In genomic region chr11:96824783-96825495, GRCm38 (mm10) we compare ENCODE assay signal across 8 mouse cellular contexts. TPM values are rescaled to one million over a fixed set of nuclear protein-coding genes. Genes with fewer than 3 reads are reported as not detected.
DNase-seq lines count a peak whose midpoint lies in the region; ATAC-seq and TF ChIP-seq lines count a peak whose summit lies in the region.

No protein-coding gene starts in this region.

- H3K4me3 ChIP-seq in gastrocnemius, adult 2 months, result peak overlapping the region; percentile 94
- peak overlapping the region; percentile 47 for H3K4me3 ChIP-seq in hindbrain, embryonic 14.5 days (replicated peaks; ENCODE audit: low read length)
- H3K4me3 ChIP-seq in limb, embryonic 14.5 days (replicated peaks; ENCODE audit: low read length), result peak overlapping the region; percentile 49
- H3K4me3 ChIP-seq in myocyte, result peak overlapping the region; percentile 93

- peak overlapping the region; percentile 67 for H3K4me2 ChIP-seq in hindbrain, embryonic 14.5 days (replicated peaks)
- H3K4me2 ChIP-seq in limb, embryonic 14.5 days (replicated peaks; ENCODE audit: low read depth, low read length, severe bottlenecking), result peak overlapping the region; percentile 76
- H3K4me2 ChIP-seq in myocyte (ENCODE audit: low read depth), result peak overlapping the region; percentile 96

- H3K4me1 ChIP-seq in hindbrain, embryonic 14.5 days (replicated peaks; ENCODE audit: control insufficient read depth, insufficient read depth, low read length), result peaks cover 63% of the 10 kb centered on the region
- H3K4me1 ChIP-seq in limb, embryonic 14.5 days (ENCODE audit: control insufficient read depth, insufficient read depth, low read length), result peaks cover 46% of the 10 kb centered on the region

- H3K9ac ChIP-seq in hindbrain, embryonic 14.5 days, result peak overlapping the region; percentile 64
- no peak overlapping the region for H3K9ac ChIP-seq in limb, embryonic 14.5 days (ENCODE audit: low read depth, low read length, severe bottlenecking)

- no peaks in the 10 kb centered on the region for H3K27me3 ChIP-seq in hindbrain, embryonic 14.5 days (ENCODE audit: control insufficient read depth, insufficient read depth, low read length)
- H3K27me3 ChIP-seq in limb, embryonic 14.5 days (ENCODE audit: control insufficient read depth, insufficient read depth, low read length), result no peaks in the 10 kb centered on the region
- H3K27me3 ChIP-seq in myocyte (ENCODE audit: control insufficient read depth, insufficient read depth, insufficient read length), result no peaks in the 10 kb centered on the region

- no peak overlapping the region for H3ac ChIP-seq in myocyte (ENCODE audit: control insufficient read depth, insufficient read length)

- peaks cover 50% of the 10 kb centered on the region for H3K36me3 ChIP-seq in hindbrain, embryonic 14.5 days (replicated peaks; ENCODE audit: control insufficient read depth, insufficient read depth)
- H3K36me3 ChIP-seq in limb, embryonic 14.5 days (ENCODE audit: control insufficient read depth, insufficient read depth, low read length), result peaks cover 48% of the 10 kb centered on the region
- H3K36me3 ChIP-seq in myocyte (ENCODE audit: control insufficient read depth, insufficient read depth), result peaks cover 32% of the 10 kb centered on the region

- no peaks in the 10 kb centered on the region for H3K9me3 ChIP-seq in hindbrain, embryonic 14.5 days (ENCODE audit: control insufficient read depth, low read length)
- H3K9me3 ChIP-seq in limb, embryonic 14.5 days (ENCODE audit: control insufficient read depth, low read length), result no peaks in the 10 kb centered on the region

- peak overlapping the region; percentile 99 for H3K27ac ChIP-seq in gastrocnemius, adult 2 months
- peak overlapping the region; percentile 89 for H3K27ac ChIP-seq in hindbrain, embryonic 14.5 days
- H3K27ac ChIP-seq in limb, embryonic 14.5 days (replicated peaks; ENCODE audit: low read depth, low read length), result peak overlapping the region; percentile 71

- no peak for TF ChIP-seq CTCF in brain, embryonic 14.5 days (IDR thresholded peaks at IDR 0.05; ENCODE audit: borderline replicate concordance, extremely low read depth, insufficient read depth, insufficient read length)
- no peak for TF ChIP-seq CTCF in gastrocnemius, adult 2 months (IDR thresholded peaks at IDR 0.05)

- peak; percentile 49 for DNase-seq in layer of hippocampus, adult 11-12 months (ENCODE audit: low spot score)
- DNase-seq in layer of hippocampus, adult 8-10 months (ENCODE audit: low spot score in 2 of 2), result no peak
- peak; percentile 72 for DNase-seq in brain, embryonic 14.5 days (ENCODE audit: low read depth)
- peak; percentile 95 for DNase-seq in gastrocnemius, adult 2 months
- no peak for DNase-seq in hindbrain, embryonic 14.5 days (ENCODE audit: low spot score)
- peak; percentile 25 for DNase-seq in limb, embryonic 14.5 days (ENCODE audit: low spot score)
- DNase-seq in urinary bladder, postnatal 4 days (ENCODE audit: low spot score in 2 of 2), result peak; percentile 75 to 76

- no peak for TF ChIP-seq POLR2A in brain, embryonic 14.5 days (IDR thresholded peaks at IDR 0.05; ENCODE audit: borderline replicate concordance, extremely low read depth, insufficient read depth, insufficient read length, poor library complexity, severe bottlenecking)
- no peak for TF ChIP-seq POLR2A in limb, embryonic 14.5 days (IDR thresholded peaks at IDR 0.05; ENCODE audit: borderline replicate concordance, extremely low read depth, insufficient read depth, insufficient read length)
- peak; percentile 56 for TF ChIP-seq POLR2A in myocyte (IDR thresholded peaks at IDR 0.05; ENCODE audit: insufficient read length, low read depth)

- 35% methylated on average over 7 of the region's 7 CpGs for WGBS in hindbrain, embryonic 14.5 days
- whole genome bisulfite sequencing in limb, embryonic 14.5 days, result 29% methylated on average over 7 of the region's 7 CpGs

- intact Hi-C loops in gastrocnemius, adult 2 months (cut with DNase I), result loop anchor here (5.0 kb wide), 1 partner anchor 38 kb away; the partner anchor contains the start of gene Cbx1

- no peak for ATAC-seq in hindbrain, embryonic 14.5 days (ENCODE audit: low FRiP score)
- no peak for ATAC-seq in limb, embryonic 14.5 days (ENCODE audit: low FRiP score, low read depth)

- peaks cover 76% of the 10 kb centered on the region for H3K79me2 ChIP-seq in myocyte (ENCODE audit: control insufficient read depth, insufficient read depth)

TF ChIP-seq in myocyte, 11 proteins besides CTCF, POLR2A, EP300 and RAD21:
- peak; percentile 44 for TF ChIP-seq POLR2AphosphoS2 (IDR thresholded peaks at IDR 0.05; ENCODE audit: insufficient read length, low read depth)
- TF ChIP-seq CEBPB (IDR thresholded peaks at IDR 0.05; ENCODE audit: insufficient read depth, poor library complexity, severe bottlenecking), result no peak
- no peak for TF ChIP-seq TCF12 (IDR thresholded peaks at IDR 0.05; ENCODE audit: insufficient read depth, poor library complexity, severe bottlenecking)
- TF ChIP-seq MYOD1 (IDR thresholded peaks at IDR 0.05; ENCODE audit: control insufficient read depth in 1 of 3, insufficient read length in 2 of 3, low read depth in 2 of 3), result peak in 2 of 3 experiments; percentile 5 to 47
- no peak for TF ChIP-seq E2F4 (IDR thresholded peaks at IDR 0.05; ENCODE audit: insufficient read depth)
- peak in 1 of 3 experiments; percentile 25 for TF ChIP-seq MYOG (IDR thresholded peaks at IDR 0.05; ENCODE audit: control insufficient read depth in 1 of 3, insufficient read depth in 1 of 3, insufficient read length in 2 of 3, low read depth in 2 of 3)
- no peak for TF ChIP-seq MAX (IDR thresholded peaks at IDR 0.05; ENCODE audit: low read depth)
- peak; percentile 29 for TF ChIP-seq USF1 (IDR thresholded peaks at IDR 0.05; ENCODE audit: low read depth)
- no peak for TF ChIP-seq REST (IDR thresholded peaks at IDR 0.05; ENCODE audit: insufficient read depth, insufficient read length)

RNA-seq across cellular contexts. Expression of gene Nfe2l1, which starts 4.8 kb away (rescaled TPM):
- 100 to 1,000 TPM; 234 to 271 (median 260) TPM for total RNA-seq in layer of hippocampus, adult 8-10 months (2022)
- polyA plus RNA-seq in brain, embryonic 14.5 days (2012; rRNA removed), result 89.1 and 102 TPM in 2 replicates
- 100 to 1,000 TPM; 395 to 484 TPM for total RNA-seq in gastrocnemius, adult 2 months (2021)
- polyA plus RNA-seq in hindbrain, embryonic 14.5 days (2014; fragmentation: Nextera tagmentation; extraction: Ambion mirVana), result 49.3 and 54.7 TPM in 2 replicates
- 94.5 and 125 TPM in 2 replicates for polyA plus RNA-seq in limb, embryonic 14.5 days (2012; rRNA removed)
- 42.0 and 49.6 TPM in 2 replicates for polyA plus RNA-seq in limb, embryonic 14.5 days (2014; fragmentation: Nextera tagmentation; extraction: Ambion mirVana)
- 518 TPM for polyA plus RNA-seq in myocyte (2012; fragmentation: generic; extraction: Trizol)

RNA-seq across cellular contexts. Expression of gene Copz2, which starts 24.7 kb away (rescaled TPM):
- 10 to 100 TPM in 2 of 4 experiments, 1 to 10 TPM in 2; 8.2 to 11.6 (median 9.5) TPM for total RNA-seq in layer of hippocampus, adult 8-10 months (2022)
- 9.3 and 15.8 TPM in 2 replicates for polyA plus RNA-seq in brain, embryonic 14.5 days (2012; rRNA removed)
- total RNA-seq in gastrocnemius, adult 2 months (2021), result 10 to 100 TPM; 21.4 to 31.0 TPM
- polyA plus RNA-seq in hindbrain, embryonic 14.5 days (2014; fragmentation: Nextera tagmentation; extraction: Ambion mirVana), result 23.1 and 29.7 TPM in 2 replicates
- 117 and 141 TPM in 2 replicates for polyA plus RNA-seq in limb, embryonic 14.5 days (2012; rRNA removed)
- 201 and 210 TPM in 2 replicates for polyA plus RNA-seq in limb, embryonic 14.5 days (2014; fragmentation: Nextera tagmentation; extraction: Ambion mirVana)
- polyA plus RNA-seq in myocyte (2012; fragmentation: generic; extraction: Trizol), result 120 TPM

RNA-seq across cellular contexts. Expression of gene Cbx1, which starts 36.0 kb away (rescaled TPM):
- 10 to 100 TPM; 40.1 to 52.0 (median 44.0) TPM for total RNA-seq in layer of hippocampus, adult 8-10 months (2022)
- polyA plus RNA-seq in brain, embryonic 14.5 days (2012; rRNA removed), result 79.2 and 79.7 TPM in 2 replicates
- 10 to 100 TPM; 35.0 to 42.0 TPM for total RNA-seq in gastrocnemius, adult 2 months (2021)
- polyA plus RNA-seq in hindbrain, embryonic 14.5 days (2014; fragmentation: Nextera tagmentation; extraction: Ambion mirVana), result 52.5 and 57.7 TPM in 2 replicates
- polyA plus RNA-seq in limb, embryonic 14.5 days (2012; rRNA removed), result 68.4 and 98.9 TPM in 2 replicates
- 87.8 and 98.5 TPM in 2 replicates for polyA plus RNA-seq in limb, embryonic 14.5 days (2014; fragmentation: Nextera tagmentation; extraction: Ambion mirVana)
- polyA plus RNA-seq in myocyte (2012; fragmentation: generic; extraction: Trizol), result 34.6 TPM

RNA-seq across cellular contexts. Expression of gene Snx11, which starts 47.6 kb away (rescaled TPM):
- 10 to 100 TPM; 43.8 to 60.8 (median 54.1) TPM for total RNA-seq in layer of hippocampus, adult 8-10 months (2022)
- polyA plus RNA-seq in brain, embryonic 14.5 days (2012; rRNA removed), result 54.8 and 60.8 TPM in 2 replicates
- 10 to 100 TPM; 11.1 to 13.6 TPM for total RNA-seq in gastrocnemius, adult 2 months (2021)
- 37.9 and 42.5 TPM in 2 replicates for polyA plus RNA-seq in hindbrain, embryonic 14.5 days (2014; fragmentation: Nextera tagmentation; extraction: Ambion mirVana)
- polyA plus RNA-seq in limb, embryonic 14.5 days (2012; rRNA removed), result 28.3 and 28.7 TPM in 2 replicates
- 11.9 and 13.3 TPM in 2 replicates for polyA plus RNA-seq in limb, embryonic 14.5 days (2014; fragmentation: Nextera tagmentation; extraction: Ambion mirVana)
- 18.4 TPM for polyA plus RNA-seq in myocyte (2012; fragmentation: generic; extraction: Trizol)

Comparison
In these comparisons a context has a peak if more than half of its experiments do, and no peak if none do; other contexts are left out.
1. DNase-seq: peak in layer of hippocampus, adult 11-12 months (single experiment), brain, embryonic 14.5 days (single experiment), gastrocnemius, adult 2 months (single experiment), limb, embryonic 14.5 days (single experiment) and urinary bladder, postnatal 4 days (2 of 2); none in layer of hippocampus, adult 8-10 months (0 of 2) and hindbrain, embryonic 14.5 days (single experiment).
2. Peak in every context shown above with its lines, with median percentiles within 50 percentile points of each other: H3K27ac ChIP-seq, H3K4me3 ChIP-seq and H3K4me2 ChIP-seq.